Mouse (Mus musculus) mammary gland, adult 2 months (tissue): ENCODE measurements around the gene Naa15. TPM values are rescaled to one million over a fixed set of nuclear protein-coding genes. Genes with fewer than 3 reads are reported as not detected.

Experiments
- polyA plus RNA-seq: library from polyadenylated mRNA; depleted of rRNA; stranded (reverse); fragments of >200 nt; gene quantifications from 2 replicates; pipeline ENCODE4 v1.2.3, GENCODE M21; 2012; ENCODE audit warnings: low replicate concordance; rRNA removed

The Naa15 gene
- 1.7 and 4.9 TPM in 2 replicates for polyA plus RNA-seq

GRCm38 (mm10) chr3:51415098-51416072, at the start of gene Naa15:
Gene Naa15, plus strand, starts transcription at chr3:51415148.

GRCm38 (mm10) chr3:51396219-51397068, 18.5 kb upstream of the Naa15 start, which contains the start of gene Mgarp:
Gene Mgarp, minus strand, starts transcription at chr3:51396738.

GRCm38 (mm10) chr3:51408561-51409183, 6.3 kb upstream of the Naa15 start, which contains the start of gene Ndufc1:
Gene Ndufc1, minus strand, starts transcription at chr3:51408988.

GRCm38 (mm10) chr3:51483741-51484359, 68.9 kb downstream of the Naa15 start, which contains the start of gene Rab33b:
Gene Rab33b, plus strand, starts transcription at chr3:51483920.

Other genes starting within 250 kb of the Naa15 start
- gene Noct, start 190.7 kb upstream of the Naa15 start, polyA plus RNA-seq, result 19.4 and 21.1 TPM in 2 replicates
- gene Elf2, start 74.5 kb upstream of the Naa15 start, polyA plus RNA-seq, result 50.0 and 53.9 TPM in 2 replicates
- 0.22 and 0.24 TPM in 2 replicates for gene Mgarp, start 18.4 kb upstream of the Naa15 start, polyA plus RNA-seq
- 177 and 181 TPM in 2 replicates for gene Ndufc1, start 6.2 kb upstream of the Naa15 start, polyA plus RNA-seq
- gene Rab33b, start 68.8 kb downstream of the Naa15 start, polyA plus RNA-seq, result 11.8 and 14.6 TPM in 2 replicates
- 19.2 and 38.1 TPM in 2 replicates for gene Setd7, start 145.7 kb downstream of the Naa15 start, polyA plus RNA-seq
- 4.0 and 4.1 TPM in 2 replicates for gene Mgst2, start 245.2 kb downstream of the Naa15 start, polyA plus RNA-seq